Mouse (Mus musculus) kidney, embryonic 16.5 days (tissue): Measurements from ENCODE around the gene Sox6. TPM values are rescaled to one million over a fixed set of nuclear protein-coding genes. Genes with fewer than 3 reads are reported as not detected.

Experiments
- ATAC-seq: fragments of 200-750 bp; cut with Nextera tagmentation; 2 replicates; pipeline ENCODE4 v1.8.0; 2017; ENCODE audit warnings: moderate TSS enrichment; ENCODE audit not compliant: low FRiP score, low TSS enrichment
- H3K27ac ChIP-seq: fragments of 300-500 bp; sonication (generic); 2 replicates; pipeline ENCODE4 v1.5.1; 2014; ENCODE audit warnings: low read length
- H3K27me3 ChIP-seq: fragments of 300-500 bp; sonication (generic); 2 replicates; pipeline ENCODE4 v1.6.1; 2014; ENCODE audit warnings: low read length, control low read depth, mixed read lengths; ENCODE audit not compliant: insufficient read depth
- H3K36me3 ChIP-seq: fragments of 300-500 bp; sonication (generic); 2 replicates; pipeline ENCODE4 v1.6.1; 2014; ENCODE audit warnings: low read length, control low read depth, mixed read lengths; ENCODE audit not compliant: insufficient read depth
- H3K4me1 ChIP-seq: fragments of 300-500 bp; sonication (generic); 2 replicates; pipeline ENCODE4 v1.6.1; 2014; ENCODE audit warnings: low read length, control low read depth, mixed read lengths; ENCODE audit not compliant: insufficient read depth
- H3K4me2 ChIP-seq: fragments of 300-500 bp; sonication (generic); replicated peaks from 2 replicates; pipeline ENCODE4 v1.6.1; 2014; ENCODE audit warnings: low read depth, low read length
- H3K4me3 ChIP-seq: fragments of 300-500 bp; sonication (generic); 2 replicates; pipeline ENCODE4 v1.5.1; 2014; ENCODE audit warnings: mild to moderate bottlenecking, low read length
- H3K9ac ChIP-seq: fragments of 300-500 bp; sonication (generic); replicated peaks from 2 replicates; pipeline ENCODE4 v1.6.1; 2014; ENCODE audit warnings: low read length
- H3K9me3 ChIP-seq: fragments of 300-500 bp; sonication (generic); 2 replicates; pipeline ENCODE4 v1.6.1; 2016; ENCODE audit warnings: low read length, control low read depth
- WGBS: fragments of 180-500 bp; shearing (Covaris S2); extraction: QIAGEN DNeasy Blood & Tissue Kit; methylation state at CpG from one replicate; pipeline ENCODE4 v1.1.7; 2014; 5-methylcytosine and 5-hydroxymethylcytosine counted together
- polyA plus RNA-seq: library from polyadenylated mRNA; unstranded; fragments of >200 nt; fragmentation: Nextera tagmentation; extraction: Ambion mirVana; gene quantifications from 2 replicates; pipeline ENCODE4 v1.2.1, GENCODE M21; 2015

Gene Sox6
- polyA plus RNA-seq, 1 experiment from 2014 or later = 18.9 TPM

DNA sequence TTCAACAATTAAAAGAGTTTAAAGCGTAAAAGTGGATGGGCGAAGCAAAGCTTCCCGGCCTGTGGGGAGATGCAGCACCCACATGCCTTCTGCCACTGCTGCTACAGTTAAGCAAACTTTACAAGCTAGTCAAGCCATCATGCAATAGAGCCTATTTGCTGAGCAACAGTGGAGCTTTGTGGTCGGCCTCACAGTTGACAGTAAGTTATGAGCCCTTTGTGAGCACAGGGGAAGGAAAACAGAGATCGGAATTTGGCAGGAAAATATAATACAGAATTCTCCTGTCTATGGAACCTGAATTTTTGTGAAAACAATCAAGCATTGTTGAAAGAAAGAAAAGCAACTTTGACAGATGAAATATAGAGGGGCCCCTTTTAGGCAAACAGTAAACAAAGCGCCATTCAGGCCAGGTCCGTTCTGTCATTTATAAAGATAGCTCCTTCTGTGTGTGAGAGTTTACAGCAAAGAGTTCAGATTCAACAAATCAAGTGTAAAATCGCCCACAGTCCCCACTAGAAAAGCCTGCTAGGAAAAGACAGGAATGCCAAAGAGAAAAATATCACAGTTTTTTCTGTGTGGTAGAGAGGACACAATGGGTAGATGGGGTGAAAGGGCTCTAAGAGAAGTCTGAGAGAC is 213.9 kb downstream of the Sox6 start:
- H3K9me3 ChIP-seq = no peaks in the 10 kb centered on the region
- no peaks in the 10 kb centered on the region for H3K36me3 ChIP-seq
- peaks cover 9% of the 10 kb centered on the region; the same call in 1 of the 2 replicates for H3K27me3 ChIP-seq
- H3K4me1 ChIP-seq = peaks cover 19% of the 10 kb centered on the region
- no peak overlapping the region for H3K4me2 ChIP-seq
- WGBS = 30% methylated on average over 8 of the region's 8 CpGs
- H3K9ac ChIP-seq = no peak overlapping the region
- peak; percentile 51; the same call in 1 of the 2 replicates for ATAC-seq
- no peak overlapping the region for H3K4me3 ChIP-seq
- H3K27ac ChIP-seq = peak overlapping the region; percentile 52; the same call in 1 of the 2 replicates

DNA sequence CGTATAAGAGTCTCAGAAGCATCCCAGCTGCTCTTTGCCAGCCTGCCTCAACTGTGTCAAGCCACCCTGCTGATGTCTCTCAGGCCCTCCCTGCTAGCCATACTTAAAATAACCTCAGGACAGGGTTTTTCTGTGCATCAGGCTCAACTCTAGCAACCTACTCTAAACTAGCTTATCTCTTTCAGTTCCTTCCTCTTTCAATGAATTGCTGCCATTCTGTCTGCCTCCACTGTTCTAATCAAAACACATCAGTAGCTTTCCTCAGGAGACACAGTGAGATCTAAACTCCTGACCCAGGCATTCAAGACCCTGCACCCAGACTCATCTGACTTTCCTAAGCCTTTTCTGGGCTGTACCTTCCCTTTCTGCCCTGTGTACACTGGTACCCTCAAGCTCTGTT is 219.5 kb downstream of the Sox6 start:
- no peak overlapping the region for H3K9ac ChIP-seq
- no peaks in the 10 kb centered on the region for H3K9me3 ChIP-seq
- 0 out of 2 replicates have a peak, but pooled peaks cover 2% of the 10 kb centered on the region for H3K27me3 ChIP-seq
- 0 out of 2 replicates have a peak, but pooled peaks cover under 1% of the 10 kb centered on the region for H3K4me1 ChIP-seq
- no peaks in the 10 kb centered on the region for H3K36me3 ChIP-seq
- H3K4me2 ChIP-seq = no peak overlapping the region
- no peak for ATAC-seq
- H3K4me3 ChIP-seq = no peak overlapping the region
- 35% methylated on average over 1 of the region's 1 CpGs for WGBS
- H3K27ac ChIP-seq = no peak overlapping the region

DNA sequence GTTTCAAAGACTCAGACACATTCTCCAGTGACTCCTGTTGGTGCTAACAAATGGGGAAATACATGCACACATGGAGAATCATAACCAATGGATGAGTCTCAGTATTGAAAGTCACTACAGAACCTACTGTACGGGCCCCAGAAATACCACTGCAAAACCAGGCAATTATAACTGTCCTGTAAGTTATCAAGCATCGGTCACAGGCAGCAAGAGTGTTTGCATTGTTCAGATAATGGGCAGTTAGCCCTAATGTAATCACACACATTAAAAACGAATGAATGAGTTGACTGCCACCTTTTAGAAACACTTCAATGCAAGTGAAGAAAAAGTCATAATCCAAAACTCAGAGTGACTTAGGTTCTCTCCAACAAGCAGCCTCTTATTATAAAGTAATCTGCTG is 235.3 kb downstream of the Sox6 start:
- Histone ChIP-seq H3K4me1 (no peaks in the 10 kb centered on the region), H3K9me3 (no peaks in the 10 kb centered on the region), H3K4me2 (no peak overlapping the region), H3K36me3 (no peaks in the 10 kb centered on the region), H3K4me3 (no peak overlapping the region), H3K9ac (no peak overlapping the region), H3K27me3 (no peaks in the 10 kb centered on the region), H3K27ac (no peak overlapping the region)
- no peak for ATAC-seq
- WGBS = 54% methylated on average over 3 of the region's 3 CpGs

DNA sequence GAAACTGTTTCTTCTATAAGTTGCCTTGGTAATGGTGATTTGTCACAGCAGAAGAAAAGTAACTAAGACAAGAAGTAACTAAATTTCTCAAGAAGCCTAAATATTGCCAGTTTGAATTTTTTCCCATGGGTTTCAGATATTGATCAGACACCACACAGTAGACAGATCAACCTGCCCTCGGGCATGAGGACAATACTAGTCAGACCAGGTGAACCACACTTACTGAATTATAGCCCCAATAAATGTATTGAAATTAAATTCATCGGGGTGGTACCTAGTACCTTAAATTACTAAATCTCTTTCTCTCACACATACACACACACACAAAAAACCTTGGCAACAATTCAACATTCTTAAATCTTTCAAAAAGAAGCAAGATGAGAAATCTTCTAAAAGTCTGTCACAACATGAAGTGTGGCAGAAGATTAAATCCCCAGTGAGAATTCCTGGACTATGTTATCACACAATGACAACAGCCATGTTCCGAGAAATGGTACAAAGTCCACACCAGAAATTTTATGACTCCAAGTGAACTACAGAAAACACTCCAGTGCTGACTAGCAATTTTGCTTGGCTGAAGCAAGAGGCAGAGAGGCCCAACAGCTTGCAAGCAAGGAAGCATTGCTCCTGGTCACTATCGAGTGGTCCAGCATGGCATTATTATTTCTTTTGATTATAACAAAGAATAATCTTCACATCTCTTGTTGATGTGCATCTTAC is 244.3 kb downstream of the Sox6 start:
- WGBS = 82% methylated on average over 4 of the region's 4 CpGs
- Histone ChIP-seq H3K9me3 (no peaks in the 10 kb centered on the region), H3K4me3 (no peak overlapping the region), H3K27me3 (no peaks in the 10 kb centered on the region), H3K4me1 (no peaks in the 10 kb centered on the region), H3K9ac (no peak overlapping the region), H3K36me3 (no peaks in the 10 kb centered on the region), H3K27ac (no peak overlapping the region), H3K4me2 (no peak overlapping the region)
- no peak for ATAC-seq

DNA sequence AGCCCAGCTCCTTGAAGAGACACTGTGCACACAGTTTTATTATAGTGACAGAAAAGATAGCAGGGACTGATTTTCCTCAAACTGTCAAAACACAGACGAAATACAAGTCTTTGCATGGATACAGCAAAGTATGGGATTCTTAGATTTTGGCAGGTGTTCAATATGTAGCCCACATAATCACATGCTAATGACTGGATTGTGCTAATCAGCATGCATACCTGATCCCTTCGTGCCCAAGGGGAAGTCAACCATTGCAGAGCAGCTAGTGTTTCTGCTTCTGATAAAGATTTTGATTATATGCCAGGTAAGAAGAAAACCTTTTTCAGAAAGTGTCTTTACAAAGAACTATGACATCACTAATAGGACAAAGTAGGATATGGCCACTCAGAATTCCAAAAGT is 245.8 kb downstream of the Sox6 start:
- Histone ChIP-seq H3K27me3 (no peaks in the 10 kb centered on the region), H3K9ac (no peak overlapping the region), H3K4me2 (no peak overlapping the region), H3K4me1 (no peaks in the 10 kb centered on the region), H3K4me3 (no peak overlapping the region), H3K27ac (no peak overlapping the region), H3K36me3 (no peaks in the 10 kb centered on the region), H3K9me3 (no peaks in the 10 kb centered on the region)
- 72% methylated on average over 2 of the region's 2 CpGs for WGBS
- ATAC-seq = no peak

DNA sequence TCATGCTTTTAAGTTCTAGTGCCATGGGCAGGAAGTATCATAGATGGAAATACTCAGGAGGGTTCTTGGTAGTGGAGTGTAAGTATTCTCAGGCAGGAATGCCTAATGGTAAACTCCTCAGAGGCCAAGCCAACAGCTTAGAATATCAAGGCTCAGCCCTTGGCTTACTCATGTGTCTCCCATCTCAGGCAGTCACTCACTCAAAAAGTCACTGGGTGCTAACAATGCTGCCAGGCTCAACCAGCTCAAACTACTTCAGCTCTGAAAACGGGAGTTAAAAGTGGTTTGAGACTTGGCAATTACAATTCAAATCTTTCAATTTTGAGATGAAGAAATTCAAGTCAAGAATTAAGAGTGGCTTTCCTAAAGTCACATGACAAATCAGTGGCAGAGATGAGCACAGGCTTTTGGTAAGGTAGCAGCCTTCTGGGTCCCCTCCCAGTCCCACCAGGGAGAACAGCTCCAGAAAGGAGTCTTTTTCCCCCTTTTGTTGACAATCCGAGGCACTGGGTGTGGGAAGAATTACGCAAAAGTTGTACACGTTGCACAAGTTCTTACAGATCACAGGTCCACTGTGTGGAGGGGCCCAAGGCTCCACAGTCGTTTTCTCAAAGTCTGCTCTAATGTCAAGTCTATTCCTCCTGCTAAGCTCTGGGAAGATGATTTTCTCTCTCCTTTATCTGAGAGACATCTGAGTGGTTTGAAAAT is 249.3 kb downstream of the Sox6 start:
- Histone ChIP-seq H3K9me3 (no peaks in the 10 kb centered on the region), H3K27ac (no peak overlapping the region), H3K27me3 (no peaks in the 10 kb centered on the region), H3K4me1 (no peaks in the 10 kb centered on the region), H3K9ac (no peak overlapping the region), H3K4me2 (no peak overlapping the region), H3K36me3 (no peaks in the 10 kb centered on the region), H3K4me3 (no peak overlapping the region)
- WGBS = 81% methylated on average over 5 of the region's 5 CpGs
- ATAC-seq = no peak

DNA sequence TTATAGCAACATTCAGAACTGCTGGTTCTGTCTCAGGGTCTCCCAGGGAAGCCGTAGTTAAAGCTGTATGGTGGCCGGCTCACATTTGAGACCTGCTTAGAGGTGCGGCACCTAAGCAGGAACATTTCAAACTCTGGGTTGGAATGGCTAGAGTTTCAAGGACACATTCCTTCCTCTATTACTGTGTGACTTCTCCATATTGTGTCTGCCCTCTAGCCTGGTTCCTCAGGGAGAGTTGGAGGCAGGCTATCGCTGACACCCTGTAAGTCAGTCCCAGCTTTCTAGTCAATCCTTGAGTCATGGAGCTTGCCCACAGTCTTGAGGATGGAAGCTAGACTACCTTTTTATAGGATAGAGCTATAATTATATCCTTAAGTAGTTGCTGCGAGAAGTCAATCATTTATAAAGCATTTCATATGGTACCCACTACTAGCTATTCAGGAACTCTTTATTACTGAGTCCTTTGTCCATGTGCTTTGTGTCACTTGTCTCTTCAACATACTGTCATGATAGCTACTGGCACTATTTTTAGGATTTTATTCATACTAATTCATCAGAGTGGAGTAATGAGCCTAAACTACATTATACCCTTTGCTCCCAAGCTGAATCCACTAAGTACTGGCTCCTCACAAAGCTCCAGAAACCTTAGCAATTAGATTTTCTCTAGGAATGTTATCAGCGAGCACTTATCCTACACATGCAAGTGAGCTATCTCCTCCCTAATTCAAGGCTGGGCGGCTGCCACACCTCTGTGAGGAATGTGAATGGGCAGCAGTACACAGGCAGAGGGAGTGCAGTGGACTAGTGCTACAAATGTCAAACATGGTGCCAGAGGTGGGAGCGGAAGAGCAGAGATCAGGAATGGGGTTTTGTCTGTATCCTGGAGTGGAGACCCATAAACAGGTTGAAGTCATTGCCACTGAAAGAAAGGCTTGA is 254.3 kb downstream of the Sox6 start:
- Histone ChIP-seq H3K9ac (no peak overlapping the region), H3K4me1 (no peaks in the 10 kb centered on the region), H3K9me3 (no peaks in the 10 kb centered on the region), H3K36me3 (no peaks in the 10 kb centered on the region), H3K4me3 (no peak overlapping the region), H3K27me3 (no peaks in the 10 kb centered on the region), H3K4me2 (no peak overlapping the region), H3K27ac (no peak overlapping the region)
- WGBS = 86% methylated on average over 8 of the region's 8 CpGs
- no peak for ATAC-seq

DNA sequence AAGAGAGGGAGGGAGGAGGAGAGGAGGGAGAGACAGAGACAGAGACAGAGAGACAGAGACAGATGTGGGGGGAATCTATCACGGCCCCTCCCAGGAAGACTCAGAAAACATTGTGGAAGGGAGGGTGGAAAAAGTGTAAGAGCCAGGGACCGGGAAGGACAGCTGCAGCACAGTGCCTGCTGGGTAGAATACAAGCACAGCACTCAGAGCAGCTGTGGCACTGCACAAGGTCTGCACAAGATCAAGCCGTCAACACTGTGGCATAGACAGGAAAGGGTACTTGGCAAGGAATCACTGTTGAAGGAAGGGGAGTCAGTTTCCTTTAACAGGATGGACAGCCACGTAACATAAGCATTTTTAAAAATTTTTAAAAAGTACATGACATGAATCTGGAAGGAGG is 258.4 kb downstream of the Sox6 start:
- Histone ChIP-seq H3K9me3 (no peaks in the 10 kb centered on the region), H3K27ac (no peak overlapping the region), H3K36me3 (no peaks in the 10 kb centered on the region), H3K4me3 (no peak overlapping the region), H3K9ac (no peak overlapping the region), H3K4me1 (no peaks in the 10 kb centered on the region), H3K27me3 (no peaks in the 10 kb centered on the region), H3K4me2 (no peak overlapping the region)
- ATAC-seq = no peak
- 73% methylated on average over 4 of the region's 4 CpGs for WGBS

DNA sequence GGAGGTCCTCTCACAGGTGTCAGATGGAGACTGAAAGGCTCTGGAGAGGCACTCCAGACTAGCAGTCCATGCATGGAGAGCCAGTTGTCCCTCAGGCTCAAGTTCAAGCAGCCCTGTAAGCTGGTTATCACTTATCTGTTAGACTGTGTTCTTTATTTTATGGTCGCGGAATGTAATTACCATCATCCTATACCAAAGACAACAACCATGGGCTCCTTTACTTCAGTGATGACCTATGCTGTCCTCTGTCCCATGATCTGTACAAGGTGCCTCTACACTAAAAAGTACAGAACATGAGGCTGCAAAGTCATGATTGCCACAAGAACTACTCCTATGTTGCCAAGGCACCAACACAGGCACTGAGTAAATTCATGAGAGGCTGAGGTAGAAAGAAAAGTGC is 259.1 kb downstream of the Sox6 start:
- H3K4me2 ChIP-seq = no peak overlapping the region
- H3K9ac ChIP-seq = no peak overlapping the region
- no peak overlapping the region for H3K4me3 ChIP-seq
- H3K9me3 ChIP-seq = no peaks in the 10 kb centered on the region
- no peaks in the 10 kb centered on the region for H3K36me3 ChIP-seq
- no peak for ATAC-seq
- H3K4me1 ChIP-seq = no peaks in the 10 kb centered on the region
- no peak overlapping the region for H3K27ac ChIP-seq
- H3K27me3 ChIP-seq = no peaks in the 10 kb centered on the region
- 95% methylated on average over 2 of the region's 2 CpGs for WGBS
